Mouse (Mus musculus): ENCODE measurements around the gene Lrp11.

- TF ChIP-seq EP300 (IDR thresholded peaks at IDR 0.05; ENCODE audit: low read depth) (no peak), CTCF (IDR thresholded peaks at IDR 0.05; ENCODE audit: low read depth) (no peak)
These were observed 74.5 kb downstream of the Lrp11 start for GRCm38 (mm10) chr10:7664027-7664526.

Measured in heart, postnatal 0 days (tissue).